Mouse (Mus musculus) layer of hippocampus, postnatal 10 days (tissue): ENCODE measurements at regions not wholly inside any gene's neighbourhood (a gene's known extent, or its start where the extent isn't known, plus 50 kb on each side); places are given as distances from the start of the nearest gene placed in this dataset.

Experiments
- DNase-seq, 2 experiments: peaks; one replicate each; pipeline ENCODE4 v3.0.0; 2021; ENCODE audit warnings: low spot score in 2 of 2

DNA sequence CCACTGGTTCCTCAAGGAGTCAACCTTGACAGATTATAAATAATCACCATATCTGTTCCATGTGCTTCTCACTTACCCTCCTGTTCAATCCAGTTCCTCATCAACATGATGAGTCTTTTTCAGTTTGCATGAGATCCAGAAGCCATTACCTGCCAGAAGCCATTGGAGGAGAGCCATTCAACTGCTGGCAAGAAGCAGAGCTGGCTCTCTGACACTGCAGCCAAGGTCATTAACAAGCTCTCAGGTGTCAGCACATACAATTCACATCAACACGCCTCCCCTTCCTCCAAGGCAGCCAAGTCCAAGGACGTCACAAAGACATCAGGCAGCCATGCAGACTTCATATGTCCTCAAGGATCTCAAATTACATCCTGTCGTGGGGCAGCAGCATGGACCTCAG is 648.6 kb upstream of the Slit2 start:
- no peak for DNase-seq

DNA sequence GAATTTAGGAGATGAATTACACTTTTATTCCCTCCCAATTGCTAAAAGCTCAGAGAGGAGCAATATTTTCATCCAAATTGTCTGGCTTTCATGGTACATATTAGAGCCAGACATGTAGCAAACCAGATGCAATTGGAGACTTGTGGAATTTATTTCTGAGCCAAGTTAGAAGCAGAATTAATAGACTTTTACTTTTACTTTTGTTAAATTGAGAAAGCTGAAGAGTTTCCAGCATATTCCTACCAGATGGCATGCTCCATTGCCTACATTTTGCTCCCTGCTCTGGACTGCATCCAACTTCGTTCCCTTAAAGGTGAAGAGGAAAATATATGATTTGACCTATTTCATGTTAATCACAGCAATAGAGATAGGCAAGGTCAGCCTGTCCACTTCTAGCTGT is 646.4 kb upstream of the Slit2 start:
- DNase-seq, result no peak

DNA sequence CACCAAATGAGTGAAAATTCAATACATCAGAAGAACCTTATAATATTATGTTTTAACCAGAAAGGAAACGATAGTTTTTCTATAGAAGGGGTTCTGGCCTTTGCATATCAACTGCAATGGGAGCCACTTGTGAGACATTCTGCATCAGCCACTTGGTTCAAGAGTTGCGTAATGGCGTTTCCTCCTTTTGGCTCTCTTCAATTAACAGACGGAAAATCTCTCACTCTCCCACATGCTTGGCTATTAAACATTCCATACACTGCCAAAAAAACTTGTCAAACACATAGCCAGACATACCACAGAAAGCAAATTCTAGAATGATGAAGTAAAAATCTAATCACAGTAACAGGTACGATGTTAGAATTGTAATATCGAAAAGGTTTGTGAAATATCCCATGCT is 643.1 kb upstream of the Slit2 start:
- no peak for DNase-seq

DNA sequence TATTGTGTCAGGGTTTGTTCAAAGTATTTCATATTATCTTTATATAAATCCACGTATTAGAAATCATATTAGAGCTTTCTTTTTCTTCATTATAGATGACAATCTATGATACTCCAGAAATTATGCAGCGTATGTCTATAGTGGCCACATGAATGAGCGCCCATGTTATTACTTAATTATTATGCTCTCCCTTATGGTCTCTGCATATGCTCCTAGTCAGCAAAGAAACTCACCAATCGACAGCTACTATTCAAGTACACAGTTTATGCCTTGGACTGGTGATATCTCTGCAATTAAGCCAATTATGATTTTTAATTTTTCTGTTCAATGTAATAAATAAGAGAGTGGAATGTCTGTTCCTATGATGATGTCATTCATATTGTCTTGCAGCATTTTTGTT is 612.8 kb upstream of the Slit2 start:
- DNase-seq, result no peak

DNA sequence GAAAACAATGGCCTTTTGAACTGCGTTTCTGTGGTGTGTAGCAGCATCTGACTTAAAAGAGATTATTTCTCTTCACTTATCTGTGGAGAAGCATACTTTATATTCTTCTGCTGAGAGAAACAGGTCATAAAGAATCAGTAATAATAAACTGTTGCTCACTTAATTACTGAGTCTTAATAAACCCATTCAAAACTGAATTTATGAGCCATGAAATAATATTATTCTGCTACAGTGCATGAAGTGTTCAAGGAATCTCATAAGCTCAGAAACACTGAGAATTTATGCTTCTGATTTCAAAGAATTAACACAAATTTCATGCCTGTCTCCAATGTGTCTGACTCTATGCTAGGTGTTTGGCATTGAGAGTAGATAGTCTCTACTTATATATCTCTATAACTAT is 597.0 kb upstream of the Slit2 start:
- DNase-seq, result no peak

DNA sequence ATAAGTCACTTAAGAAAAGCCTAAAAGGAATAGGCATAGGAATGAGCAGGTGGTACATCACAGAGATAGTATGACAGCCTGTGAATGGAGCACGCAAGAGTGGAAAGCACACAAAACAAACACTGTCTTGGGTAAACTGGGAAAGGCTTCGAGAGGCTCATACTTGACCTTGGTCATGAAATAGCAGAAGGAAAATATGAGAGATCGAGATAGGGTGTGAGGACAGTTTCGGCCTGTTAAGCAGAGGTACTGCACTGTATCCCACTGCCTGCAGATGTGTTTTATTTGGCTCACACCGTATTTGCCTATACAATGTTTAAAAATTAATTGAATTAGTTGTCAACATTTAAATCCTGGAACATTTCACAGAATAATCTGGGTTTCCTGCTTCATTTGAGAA is 596.2 kb upstream of the Slit2 start:
- DNase-seq, result no peak

DNA sequence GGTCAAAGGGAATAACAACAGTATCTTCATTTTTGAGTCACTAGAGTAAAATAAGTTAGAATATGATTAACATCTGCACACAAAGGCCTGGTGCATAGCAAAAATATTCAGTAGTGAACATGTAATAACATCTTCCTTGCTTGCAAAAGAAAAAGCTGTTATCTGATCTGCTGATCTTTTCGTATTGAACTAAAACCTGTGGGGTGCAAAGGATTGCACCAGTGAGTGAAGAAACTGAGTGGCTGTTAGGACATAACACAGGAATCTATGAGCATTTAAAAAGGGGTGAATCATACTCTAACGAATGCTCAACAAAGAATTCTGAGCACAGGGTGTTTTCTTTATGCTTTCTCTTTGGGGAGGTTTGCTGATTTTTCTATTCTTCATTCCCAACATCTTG is 592.2 kb upstream of the Slit2 start:
- no peak for DNase-seq

DNA sequence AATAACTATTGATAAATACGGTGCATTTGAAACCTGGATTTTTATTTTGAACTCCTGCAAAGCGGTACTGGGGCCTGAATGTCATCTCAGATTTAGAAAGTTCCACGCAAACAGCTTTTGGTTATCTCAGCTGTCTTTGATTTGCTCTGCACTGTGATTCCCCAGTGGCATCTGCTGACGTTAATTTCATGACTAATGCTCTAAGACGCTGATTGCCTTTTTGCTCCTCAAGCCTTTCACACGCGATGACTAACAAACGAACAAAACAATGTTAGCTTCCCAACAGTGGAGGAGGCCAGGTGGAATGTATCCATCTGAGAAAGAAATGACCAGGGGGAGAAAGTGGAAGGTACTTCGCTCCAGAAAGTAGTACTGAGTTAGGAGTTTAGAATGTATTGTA is 586.1 kb upstream of the Slit2 start:
- DNase-seq, result no peak

DNA sequence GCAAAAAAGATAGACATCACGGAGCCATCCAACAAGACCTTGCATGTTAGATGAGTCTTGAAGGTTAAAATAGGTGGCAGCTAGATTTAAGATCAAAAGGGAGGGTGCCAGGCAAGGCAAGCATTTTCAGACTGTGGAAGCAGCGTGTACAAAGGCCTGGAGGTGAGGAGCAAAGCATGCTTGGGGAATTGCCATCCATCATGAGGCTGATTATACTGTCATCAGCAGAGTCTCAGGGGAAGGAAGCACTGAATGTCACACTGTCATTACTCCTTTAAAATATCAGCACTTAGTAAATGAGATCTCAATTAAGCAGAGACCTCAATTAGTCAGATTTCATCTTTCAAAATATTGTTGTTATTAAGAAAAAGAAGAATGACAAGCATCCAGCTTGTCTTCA is 561.0 kb upstream of the Slit2 start:
- no peak for DNase-seq

DNA sequence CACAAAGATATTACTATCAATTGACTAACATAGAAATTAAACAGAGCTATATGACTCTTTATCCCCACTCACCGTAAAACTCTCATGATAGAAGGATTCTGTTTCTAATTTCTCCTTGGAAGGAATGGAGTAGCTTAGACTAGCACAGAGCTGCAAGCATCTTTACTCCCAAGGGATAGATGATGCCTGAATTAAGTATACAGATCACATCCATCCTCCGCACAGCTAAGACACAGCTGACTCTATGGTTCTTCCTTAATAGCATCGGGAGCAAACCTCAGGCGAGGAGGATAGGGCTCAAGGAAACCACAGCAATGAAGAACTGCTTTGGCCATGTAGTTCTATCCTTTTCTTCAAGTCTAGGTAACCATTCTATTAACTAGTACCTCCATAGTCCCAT is 556.9 kb upstream of the Slit2 start:
- no peak for DNase-seq

DNA sequence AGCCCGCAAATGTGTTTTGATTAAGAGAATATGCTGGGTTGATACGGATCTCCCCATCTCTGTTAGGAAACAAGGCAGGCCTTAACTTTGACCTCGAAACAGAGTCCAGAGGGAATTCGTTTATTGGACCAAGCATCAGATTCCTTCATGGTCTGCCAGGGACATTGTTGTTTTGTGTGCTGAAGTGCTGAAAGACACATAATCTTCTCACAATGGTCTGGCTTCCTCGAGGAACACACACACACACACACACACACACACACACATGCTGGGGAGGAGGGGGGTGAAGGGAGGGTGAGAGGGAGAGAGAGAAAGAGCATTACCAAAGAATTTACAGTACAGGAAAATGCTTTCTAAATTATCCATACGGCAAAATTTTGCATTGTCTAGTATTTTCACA is 556.5 kb upstream of the Slit2 start:
- DNase-seq, result no peak

DNA sequence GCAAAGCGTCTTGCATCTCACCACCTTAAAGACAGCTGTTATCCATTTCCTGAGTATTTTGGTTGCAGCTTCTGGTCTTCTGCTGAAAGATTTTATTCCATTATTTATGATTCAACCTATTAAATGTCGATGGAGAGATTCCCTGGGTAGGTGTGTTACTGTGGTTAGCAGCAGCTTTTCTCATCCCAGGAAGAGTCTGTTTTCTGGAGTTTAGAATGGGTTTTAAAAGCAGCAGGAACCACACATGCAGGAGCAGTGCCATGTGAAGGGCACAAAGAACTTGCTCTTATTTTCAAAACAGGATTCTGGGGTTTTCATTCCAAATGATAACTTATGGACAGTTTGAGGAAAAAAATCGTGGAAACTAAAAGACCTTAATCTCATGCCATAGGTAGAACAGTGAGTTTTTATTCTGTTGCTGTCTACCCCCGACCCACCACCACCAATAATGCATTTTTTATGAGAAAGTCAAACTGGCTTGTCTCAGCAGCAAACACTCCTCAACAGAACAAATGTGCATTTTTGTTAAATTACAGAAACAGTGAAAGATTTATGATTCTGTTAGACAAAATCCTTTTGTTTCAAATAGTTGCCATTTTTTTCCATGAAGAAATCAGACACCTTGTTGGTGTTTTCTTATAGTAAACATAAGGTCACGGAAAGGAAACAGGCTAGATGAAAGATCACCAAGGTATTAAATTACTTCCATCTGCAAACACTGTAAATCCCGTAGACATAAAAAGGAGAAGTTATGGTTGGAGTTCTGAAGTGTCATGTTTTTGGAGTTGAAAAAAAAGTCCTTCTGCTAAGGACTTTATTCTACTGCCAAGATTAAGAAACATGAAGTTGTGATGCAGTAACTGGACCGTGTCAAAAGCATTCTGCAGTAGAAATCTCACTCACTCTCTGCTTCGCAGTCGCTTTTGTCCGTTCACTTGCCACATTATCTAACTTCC is 553.4 kb upstream of the Slit2 start:
- no peak for DNase-seq

DNA sequence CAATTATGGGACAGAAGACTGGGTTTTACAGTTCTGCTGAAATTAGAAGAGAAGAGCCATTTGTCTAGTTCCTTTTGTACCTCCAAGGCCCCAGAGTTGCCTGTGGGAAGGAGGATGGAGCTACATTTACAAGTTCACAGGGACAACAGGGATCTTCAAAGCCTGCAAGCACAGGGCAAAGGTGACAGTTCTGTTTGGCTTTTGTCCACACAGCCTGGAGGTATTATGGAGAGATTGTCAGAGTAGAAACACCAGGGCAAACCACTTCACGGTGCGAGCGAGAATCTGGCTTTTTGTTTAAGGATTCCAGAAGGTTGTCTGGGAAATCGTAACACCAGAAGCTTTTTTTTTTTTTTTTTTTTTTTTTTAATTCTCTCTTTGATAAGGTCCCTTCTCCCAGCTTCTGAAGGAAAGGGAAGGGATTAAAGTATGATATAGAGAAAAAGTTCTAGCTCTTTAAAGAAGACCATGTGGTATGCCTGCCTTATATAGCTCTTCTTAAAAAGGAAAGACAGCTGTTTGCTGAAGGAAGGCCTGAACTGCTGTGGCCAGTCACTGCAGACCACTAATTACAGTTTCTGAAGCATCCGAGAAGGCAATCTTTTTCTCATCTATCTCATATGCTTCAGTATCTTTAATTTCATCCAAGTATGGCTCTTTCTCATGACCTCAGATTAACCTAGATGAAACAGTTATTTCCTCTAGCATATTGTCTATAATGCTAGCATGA is 551.2 kb upstream of the Slit2 start:
- DNase-seq, result no peak

DNA sequence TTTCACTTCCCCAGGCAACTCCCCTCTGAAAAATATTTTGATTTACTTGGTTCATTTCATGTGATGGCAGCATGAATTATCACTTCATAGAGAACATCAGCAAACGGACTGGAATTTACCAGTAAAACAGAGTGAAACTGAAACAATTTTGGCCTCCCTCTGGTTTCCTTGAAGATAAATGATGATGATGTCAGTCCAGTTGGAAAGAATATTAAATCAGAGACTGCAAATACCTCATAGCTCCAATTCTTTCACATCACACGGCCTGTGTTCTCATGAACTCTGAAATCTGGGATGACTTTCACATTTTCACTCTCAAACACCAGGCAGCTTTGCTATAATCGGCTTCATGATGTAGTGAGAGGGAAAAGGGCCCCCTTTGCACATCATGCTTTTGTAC is 546.5 kb upstream of the Slit2 start:
- no peak for DNase-seq

DNA sequence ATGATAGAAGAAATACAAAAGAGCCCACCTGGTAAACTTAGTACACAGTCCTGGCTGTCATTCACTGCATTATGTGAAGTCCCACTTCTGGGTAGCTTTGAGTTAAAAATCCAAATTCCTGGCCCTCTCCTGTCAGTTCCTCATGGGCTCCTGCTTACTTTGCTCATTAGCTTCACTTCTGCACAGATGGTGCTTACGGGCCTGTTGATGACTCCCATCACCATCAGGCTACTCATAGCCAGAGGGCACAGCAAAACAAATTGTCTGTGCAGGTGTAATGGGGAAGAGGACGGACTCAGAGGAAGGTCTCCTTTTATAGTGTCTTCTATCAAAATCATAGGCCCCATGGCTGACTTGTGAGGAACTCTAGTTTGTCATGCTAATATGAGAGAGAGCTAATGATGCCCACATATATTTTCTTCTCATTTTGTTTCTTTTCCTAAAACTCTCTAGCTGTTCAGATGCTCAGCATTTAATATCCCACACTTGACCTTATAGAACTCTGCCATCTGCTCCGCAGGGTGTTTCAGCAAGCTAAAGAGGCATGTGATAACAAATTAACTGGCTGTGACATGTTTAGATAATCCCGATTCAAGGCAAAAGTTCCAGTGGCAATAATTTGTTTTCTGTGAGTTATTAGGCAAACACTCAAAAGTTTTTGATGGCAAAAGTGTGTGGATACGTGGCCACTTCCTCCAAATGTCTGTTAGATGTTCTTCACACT is 536.5 kb upstream of the Slit2 start:
- DNase-seq, result no peak

DNA sequence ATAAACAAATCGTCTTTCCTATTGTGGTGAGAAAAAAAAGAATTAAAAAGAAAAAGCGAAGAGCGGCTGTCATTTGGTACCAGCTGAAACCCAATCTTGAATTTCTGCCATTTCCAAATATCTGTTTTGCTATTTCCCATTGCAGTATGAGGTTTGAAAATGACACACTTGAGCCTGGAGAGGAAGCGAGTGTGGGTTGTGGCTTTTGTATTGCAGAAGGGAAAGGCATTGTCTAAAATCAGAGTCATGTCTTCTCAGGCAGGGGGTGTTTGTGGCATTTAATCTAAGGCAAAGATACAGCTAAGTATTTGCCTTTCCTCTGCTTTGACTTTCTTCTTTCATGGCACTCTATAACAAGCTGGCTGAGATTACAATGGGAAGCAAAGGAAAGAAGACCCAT is 518.1 kb upstream of the Slit2 start:
- DNase-seq, result no peak

DNA sequence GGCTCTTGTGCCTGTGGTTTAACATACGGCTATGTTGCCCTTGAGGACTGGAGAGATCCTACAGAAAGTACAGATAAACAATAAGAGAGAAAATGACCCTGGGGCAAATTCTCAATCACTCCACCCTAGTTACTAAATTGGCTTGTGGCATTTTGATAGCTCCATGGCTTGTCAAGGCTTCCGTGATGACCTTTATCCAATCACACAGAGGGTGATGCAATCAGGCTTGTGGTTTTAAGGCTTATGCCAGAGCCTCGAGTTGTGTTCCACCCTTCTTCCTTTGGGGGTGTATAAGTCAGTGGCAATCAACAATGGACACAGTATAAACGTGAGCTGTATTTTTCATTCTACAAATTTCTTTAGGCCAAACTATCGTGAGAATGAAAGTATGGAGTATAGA is 513.5 kb upstream of the Slit2 start:
- no peak for DNase-seq

DNA sequence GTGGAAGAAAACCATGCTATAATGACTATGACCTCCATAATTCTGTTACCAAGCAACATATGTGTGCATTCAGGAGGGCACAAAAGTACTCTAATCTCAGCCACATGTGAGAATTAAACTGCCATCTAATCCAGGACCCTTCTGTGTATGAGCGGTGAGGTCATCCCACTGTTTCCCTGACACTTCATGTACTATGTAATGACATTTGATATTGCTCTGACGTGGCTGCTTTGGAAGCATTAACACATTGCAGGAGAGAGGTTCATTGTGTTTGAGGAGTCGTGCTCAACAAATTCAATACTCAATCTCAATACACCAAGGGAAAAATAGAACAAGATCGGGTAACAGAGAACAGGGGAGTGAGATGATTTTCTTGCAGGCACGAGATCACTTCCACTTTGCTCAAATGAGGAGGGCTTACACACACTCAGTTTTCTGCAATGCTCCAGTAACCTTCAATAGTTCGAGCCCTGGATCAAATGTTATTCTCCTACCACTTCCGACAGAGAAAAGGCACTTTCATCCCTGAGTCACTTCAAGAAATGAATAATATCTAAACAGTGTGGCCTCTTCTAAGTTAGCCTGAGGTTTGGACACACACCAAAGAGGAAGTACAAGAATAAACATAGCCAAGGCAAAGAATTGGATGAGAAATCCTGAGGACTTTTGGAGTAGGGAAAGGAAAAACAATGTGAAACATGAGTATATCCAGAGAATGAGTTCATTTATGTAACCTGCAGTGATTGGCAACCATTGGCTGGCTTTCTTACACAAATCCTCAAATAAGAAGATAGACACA is 510.7 kb upstream of the Slit2 start:
- DNase-seq, result no peak

DNA sequence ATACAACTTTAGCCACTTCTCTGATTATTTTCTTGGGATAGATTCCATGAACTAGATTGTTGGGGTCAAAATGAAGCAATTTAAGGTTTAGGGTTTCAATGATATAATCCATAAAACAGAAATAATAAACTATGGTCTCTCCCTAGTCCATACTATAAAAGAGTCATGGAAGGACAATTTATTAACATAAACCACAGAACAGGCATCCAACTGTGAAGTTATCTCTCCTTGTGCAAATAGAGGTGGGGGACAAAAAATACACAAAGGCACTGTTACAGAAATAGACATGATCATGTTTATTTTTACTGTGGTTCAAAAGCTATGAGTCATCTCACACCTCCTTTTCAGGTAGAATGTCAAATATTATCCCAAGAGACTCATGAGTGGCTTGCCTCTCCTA is 503.0 kb upstream of the Slit2 start:
- no peak for DNase-seq

DNA sequence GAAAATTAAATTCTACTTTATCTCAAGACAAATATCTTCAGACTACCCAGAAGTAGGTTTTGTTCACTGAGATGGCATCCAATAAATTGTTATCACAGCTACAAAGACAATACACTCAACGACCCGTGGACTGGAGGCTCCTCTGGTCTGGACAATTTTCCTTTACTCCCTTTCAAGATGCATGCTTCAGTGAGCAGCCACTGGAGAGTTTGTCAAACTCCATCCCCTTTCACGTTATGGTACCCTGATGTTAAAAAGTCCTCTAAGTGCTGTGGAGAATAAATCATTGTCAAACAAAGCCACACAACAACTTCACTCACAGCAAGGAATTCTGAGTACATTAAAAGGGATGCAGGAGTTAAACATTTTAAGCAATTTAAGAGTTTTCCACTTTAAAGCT is 486.7 kb upstream of the Slit2 start:
- no peak for DNase-seq

DNA sequence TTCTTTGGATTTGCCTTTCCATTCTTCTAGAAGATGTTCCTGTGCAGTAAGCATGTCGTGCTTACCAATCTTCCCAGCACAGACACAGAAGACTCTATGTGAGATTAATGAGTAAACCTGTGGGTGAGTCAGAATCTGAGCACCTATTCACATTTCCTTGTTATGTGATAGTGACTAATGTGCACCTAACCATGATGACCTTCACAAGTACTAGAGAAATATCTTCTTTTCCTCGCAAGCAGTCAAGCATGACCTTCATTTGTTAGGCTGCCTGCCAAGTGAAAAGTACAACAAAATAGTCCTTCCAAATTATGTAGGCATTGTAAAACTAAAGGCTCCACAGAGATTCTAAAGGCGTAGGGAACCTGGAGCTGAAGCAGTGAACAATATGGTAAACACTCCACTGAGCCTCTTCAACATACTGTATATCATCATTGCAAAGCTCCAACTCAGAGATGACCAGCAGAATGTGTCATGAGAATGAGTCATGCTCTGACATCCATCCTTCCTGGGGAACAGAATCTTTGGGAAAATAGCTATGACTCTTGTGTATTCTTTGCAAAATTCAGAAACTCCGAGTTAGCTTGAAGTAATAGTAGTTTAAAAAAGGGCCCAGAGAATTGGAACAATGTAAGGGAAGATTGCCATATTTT is 480.0 kb upstream of the Slit2 start:
- no peak for DNase-seq
